Mouse (Mus musculus): ENCODE results near the gene Ldlrad1.

Gene Ldlrad1

DNA sequence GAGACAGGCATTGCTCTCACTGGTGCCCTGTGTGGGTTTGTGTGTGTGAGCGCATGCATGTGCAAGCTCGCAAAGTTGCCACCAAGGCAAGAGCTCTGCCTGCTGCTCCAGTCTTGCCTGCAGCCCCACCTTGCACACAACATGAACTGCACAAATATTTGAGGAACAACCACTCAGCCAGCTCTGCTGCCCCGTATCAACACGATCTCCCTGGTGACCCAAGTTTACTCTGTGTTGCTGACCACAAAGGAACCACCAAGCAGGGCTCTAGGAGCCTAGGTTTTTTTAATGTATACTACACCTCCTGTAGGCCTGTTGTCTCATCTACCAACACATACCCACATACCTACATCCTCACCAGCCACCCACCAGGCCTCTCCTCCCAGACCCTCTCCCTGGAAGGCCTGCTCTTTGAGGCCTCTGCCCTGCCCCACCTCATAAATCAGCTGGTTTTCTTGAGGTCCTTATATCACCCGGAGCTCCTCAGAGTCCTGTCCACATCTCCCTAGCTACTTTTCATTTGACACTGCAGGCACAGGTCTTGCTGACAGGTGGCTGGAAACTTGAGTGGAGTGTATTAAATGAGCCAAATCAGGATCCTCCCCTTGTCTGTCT, 1.6 kb downstream of the Ldlrad1 start:
- no peak for DNase-seq (ENCODE audit: extremely low read depth, low read depth, low spot score)

DNA sequence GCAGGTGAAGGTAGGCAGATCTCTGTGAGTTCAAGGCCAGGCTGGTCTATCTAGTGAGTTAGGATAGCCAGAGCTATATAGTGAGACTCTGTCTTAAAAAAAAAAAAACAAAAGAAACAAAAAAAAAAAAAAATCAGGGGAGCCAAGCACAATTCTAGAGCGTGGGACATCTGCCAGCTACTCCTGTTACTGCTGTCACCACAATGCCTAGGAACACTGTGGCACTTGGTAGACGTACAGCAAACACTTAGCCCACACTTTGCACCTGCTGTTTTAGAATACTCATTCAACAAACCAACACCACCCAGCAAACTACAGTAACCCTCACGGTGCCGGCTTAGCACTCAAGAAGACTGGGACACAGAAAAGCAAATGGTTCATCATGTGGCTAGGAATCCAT, 2.5 kb downstream of the Ldlrad1 start:
- DNase-seq (ENCODE audit: extremely low read depth, low read depth, low spot score) = no peak

DNA sequence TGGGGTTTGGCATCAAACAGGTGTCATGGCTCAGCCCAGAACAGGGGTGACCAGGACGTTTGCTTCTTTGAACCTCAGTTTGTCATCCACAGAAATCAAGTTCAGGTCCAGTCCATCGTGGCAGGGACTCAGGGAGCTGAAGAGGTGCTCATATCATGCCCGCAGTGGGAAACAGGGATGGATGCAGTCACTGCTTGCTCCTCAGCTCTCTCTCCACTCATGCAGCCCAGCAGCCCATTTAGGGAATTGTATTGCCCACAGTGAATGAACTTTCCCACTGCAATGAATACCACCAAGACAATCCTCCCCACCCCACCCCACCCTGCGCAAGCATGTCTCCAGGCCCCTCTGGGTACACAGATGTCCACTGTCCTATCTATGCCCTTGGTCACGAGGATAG, 3.0 kb downstream of the Ldlrad1 start:
- no peak for DNase-seq (ENCODE audit: extremely low read depth, low read depth, low spot score)

DNA sequence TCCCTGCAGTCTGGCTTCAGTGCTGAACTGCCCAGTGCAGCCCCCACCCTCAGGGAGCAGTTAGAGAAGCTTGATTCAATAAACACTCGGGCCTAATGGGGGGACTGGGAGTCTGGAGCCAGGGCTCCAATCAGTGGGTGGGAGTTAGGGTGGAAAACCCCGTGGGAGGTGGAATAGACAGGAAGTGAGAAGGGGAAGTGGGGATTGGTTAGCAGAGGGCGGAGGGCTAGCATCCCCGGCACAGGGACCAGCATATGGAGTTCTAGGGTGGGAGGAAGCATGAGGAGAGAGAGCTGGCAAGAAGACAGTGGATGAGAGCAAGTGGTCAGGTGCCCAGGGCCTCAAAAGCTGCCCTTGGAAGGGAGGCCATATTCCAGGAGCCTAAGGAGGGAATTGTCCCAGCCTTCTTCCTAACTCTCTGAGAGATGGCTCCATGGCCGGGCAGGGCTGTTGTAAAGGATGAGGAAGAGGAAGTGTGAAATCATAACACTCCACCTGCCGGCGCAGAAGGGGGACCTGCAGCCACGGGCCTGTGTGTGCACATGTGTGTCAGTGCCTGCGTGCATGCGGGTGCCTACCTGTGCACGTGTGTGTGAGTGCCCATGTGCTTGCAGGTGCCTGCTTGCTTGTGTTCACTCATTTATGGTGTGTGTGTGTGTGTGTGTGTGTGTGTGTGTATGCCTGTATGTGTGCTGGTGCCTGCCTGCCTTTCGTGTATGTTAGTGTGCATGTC, 4.5 kb downstream of the Ldlrad1 start:
- DNase-seq (ENCODE audit: extremely low read depth, low read depth, low spot score) = no peak

DNA sequence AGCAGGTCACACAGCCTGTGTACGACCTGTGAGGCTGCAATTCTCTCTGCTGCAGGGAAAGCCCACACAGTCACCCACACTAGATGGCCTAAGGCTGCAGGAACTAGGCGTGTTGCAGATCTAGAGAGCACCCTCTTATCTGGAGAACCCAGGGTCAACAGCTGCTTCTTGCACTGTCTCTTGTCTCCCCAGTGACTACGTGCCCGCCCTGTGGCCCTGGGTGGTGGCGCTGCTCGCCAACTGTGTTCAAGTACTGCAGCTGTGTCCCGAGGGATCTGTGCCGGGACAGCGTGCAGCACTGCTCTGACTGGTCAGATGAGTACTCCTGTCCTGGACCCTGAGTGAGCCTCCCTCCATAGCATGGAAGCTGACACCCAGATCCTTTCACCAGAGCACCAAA, 8.6 kb downstream of the Ldlrad1 start:
- no peak for DNase-seq (ENCODE audit: extremely low read depth, low read depth, low spot score)

DNA sequence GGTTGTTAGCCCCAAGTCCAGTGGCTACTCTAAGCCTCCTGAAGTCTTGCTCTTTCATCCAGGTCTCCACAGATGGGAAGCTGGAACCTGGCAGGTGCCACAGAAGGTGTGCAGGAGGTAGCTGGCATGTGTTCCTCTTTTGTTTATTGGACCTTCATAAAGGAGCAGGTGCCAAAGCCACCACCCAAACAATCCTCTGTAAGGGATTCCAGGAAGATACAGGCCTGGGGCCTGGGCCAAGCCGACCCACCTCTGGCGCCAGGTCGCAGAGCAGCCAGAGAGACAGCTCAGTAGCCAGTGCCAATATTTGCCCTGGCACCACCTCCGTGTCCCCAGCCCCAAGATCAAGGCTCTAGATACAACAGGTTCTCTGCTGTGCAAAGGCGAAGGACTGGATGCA, 12.5 kb downstream of the Ldlrad1 start:
- peak; percentile 16 for DNase-seq (ENCODE audit: extremely low read depth, low read depth, low spot score)

DNA sequence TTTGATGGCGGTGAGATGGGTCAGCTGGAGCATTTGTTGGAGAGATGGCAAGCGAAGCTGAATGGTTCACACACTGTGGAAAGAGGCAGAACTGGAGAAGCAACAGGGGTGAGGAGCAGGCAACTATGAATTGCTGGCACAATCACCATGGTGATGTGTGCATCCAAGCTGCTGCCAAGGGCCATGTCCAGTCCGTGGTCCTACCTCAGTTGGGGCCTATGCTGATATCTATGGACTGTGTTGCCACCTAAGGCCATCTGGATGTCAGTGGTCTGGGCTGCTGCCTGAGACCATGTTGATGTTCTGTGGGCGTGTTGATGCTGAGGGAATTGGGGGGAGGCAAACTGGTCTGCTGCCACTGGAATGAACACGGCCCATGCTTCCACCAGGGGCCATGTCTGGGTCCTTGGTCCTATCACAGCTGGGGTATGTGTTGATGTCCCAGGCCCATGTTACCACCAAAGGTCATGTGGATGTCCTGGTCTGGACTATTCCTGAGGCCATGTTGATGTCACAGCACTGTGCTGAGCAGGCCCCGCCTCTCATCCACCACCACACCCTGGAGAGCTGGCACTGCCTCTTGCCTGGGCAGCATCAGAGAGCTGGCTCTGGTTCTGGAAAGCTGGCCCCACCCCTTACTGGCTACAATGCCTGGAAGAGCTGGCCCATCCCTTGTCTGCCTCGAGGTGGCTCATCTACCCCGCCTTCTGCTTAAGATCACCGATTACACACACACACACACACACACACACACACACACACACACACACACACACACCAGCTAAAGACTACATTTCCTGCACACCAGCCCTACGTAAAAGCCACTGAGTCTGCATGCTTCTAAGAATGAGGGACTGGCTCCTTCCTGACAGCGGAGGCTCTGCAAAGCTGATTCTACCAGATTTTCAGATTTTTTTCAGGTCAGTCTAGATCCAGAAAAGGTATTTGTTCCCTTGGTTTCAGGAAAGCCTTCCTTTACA, 14.5 kb downstream of the Ldlrad1 start:
- peak; percentile 45 for DNase-seq (ENCODE audit: extremely low read depth, low read depth, low spot score)

DNA sequence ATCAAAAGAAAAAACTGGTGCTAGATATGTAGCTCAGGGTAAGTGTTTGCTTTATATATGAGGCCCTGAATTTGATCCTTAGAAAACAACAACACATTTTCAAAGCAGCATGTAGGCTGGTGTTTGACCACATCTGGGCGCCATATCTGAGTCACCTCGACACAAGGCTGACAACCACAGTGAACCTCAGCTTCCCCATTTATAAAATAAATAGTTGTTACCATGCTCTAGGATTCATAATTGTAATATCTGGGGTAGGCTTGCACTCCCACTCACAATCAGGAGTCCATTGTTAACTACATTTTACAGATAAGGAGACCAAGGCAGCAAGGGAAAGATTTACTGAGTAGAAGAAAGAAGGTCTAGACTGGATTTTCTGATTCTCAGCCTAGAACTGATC, 17.3 kb downstream of the Ldlrad1 start:
- DNase-seq (ENCODE audit: extremely low read depth, low read depth, low spot score) = no peak

DNA sequence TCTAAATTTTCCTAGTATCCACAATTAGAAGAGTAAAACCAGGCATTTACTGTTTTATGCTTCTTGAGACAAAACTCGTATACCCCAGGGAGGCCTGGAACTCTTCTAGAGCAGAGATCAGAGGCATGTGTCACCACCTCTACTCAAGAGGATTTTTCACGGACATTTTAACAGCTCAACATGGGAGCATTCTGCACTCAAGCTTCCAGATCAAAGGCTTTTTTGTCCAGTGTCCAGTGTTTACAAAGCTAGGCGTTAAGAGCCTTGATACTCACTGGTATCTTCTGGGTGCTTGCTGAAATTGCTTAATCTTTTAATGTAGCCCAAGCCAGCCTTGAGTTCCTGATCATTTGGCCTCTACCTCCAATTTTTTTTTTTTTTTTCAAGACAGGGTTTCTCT, 23.2 kb downstream of the Ldlrad1 start:
- DNase-seq (ENCODE audit: extremely low read depth, low read depth, low spot score) = no peak

DNA sequence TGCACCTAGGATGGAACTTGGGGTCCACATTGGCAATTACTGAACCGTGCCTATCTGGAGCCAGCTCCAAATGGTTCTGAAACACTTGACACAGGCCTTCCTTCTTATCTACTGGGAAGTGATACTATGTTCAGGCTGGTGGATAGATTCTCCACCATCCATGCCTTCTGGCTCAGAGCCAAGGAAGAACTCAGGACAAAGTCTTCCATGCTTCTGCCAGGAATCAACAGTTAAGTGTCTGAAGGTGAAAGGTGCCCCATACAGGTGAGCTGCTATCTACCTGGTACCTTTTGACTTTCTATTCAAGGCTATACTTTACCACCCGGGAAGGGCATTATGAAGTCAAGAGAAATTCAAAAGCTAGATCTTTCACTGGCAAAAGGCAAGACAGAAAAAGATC, 29.3 kb downstream of the Ldlrad1 start:
- no peak for DNase-seq (ENCODE audit: extremely low read depth, low read depth, low spot score)

DNA sequence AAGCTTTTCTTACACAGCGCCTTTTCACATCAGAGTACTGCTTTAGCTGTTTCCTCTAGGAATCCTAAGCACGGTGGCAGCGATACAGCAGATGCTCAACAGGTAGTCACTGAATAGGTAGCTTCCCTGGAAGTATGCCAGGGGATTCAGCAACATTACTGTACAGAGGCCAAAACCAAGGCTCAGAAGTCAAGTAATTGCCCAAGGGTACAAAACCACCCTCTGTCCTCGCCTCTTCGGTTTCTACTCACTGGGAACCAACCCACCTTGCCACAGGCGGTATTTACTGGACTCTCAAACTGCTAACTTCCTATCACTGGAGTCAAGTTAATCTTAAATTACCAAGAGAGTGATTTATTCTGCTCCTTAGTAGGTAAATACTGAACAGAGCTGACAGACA, 31.2 kb downstream of the Ldlrad1 start:
- peak; percentile 72 for DNase-seq (ENCODE audit: extremely low read depth, low read depth, low spot score)

DNA sequence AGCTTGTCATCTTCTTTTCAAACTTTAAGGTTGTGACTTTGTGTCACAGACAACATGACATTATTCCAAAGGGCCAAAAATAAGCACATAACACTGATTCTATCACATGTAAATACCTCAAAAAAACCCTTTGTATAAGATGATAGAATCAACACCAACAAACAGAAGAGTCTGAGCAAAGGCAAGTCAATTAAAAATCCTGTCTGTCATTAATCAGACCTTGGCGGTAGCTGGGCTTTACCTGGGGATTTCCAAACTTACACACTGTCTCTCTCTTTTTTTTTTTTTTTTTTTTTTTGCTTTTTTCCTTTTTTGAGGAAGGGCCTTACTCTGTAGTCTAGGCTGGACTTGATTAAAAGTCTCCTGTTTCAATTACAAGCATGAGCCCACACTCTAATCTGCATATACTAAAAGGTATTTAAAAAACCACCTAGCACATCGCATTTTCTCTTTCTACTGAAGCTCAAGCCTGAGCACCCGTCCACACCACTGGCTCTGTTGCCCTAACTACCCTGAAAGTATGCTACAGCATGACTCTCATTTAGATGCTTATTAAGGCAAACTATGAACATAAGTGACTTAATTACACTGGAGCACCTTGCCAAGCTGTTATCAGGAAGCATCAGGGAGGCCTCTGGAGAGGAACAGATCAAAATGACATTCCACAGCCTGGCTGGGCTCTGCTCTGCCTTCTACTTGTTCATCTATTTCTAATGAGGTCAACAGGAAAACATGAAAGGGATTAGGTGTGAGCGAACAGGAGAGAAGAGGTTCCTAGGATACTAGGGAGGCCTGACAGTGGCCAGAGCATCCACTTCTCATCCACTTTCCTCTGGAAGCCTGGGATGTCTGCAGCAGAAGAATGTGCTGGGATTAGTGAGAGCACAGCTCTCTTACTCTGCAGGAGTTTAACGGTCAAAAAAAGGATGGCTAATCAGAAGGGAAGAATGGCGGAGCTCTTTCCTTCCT, 34.7 kb downstream of the Ldlrad1 start:
- no peak for DNase-seq (ENCODE audit: extremely low read depth, low read depth, low spot score)

DNA sequence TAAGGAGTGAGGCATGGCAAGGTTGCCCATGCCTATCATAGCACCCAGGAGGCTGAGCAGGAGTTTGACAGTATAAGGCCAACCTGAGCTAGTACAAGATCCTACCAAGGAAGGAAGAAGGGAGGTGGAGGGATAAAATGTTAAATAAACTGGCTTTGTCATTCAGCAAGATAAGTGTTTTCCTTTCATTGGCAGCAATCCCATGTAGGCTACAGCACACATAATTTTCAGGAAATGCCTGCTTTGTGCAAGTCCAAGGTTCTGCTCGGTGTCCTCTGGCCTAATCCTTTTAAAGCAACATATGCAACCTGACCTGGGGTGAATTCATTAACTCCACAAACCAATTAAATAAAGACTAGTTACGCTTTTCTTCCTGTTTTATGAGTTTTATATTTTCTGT, 36.4 kb downstream of the Ldlrad1 start:
- DNase-seq (ENCODE audit: extremely low read depth, low read depth, low spot score) = no peak

DNA sequence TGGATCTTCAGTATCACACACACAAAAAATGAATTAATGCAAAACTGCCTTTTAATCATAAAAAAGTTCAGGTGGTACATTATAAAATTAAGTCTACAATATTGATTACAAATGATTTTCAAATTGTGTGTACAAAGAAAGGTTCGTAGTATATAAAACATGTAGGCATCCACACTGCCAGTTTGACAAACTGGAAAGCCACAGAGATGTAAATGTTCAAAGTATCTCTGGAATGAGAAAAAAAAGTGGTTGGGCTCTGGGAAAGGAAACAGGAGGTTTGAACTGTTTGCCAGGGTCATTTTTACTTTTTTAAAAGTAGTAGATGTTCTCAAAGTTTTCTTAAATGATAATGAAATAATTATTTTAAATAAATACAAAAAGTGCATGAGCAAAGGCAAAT, 37.1 kb downstream of the Ldlrad1 start:
- DNase-seq (ENCODE audit: extremely low read depth, low read depth, low spot score) = no peak

DNA sequence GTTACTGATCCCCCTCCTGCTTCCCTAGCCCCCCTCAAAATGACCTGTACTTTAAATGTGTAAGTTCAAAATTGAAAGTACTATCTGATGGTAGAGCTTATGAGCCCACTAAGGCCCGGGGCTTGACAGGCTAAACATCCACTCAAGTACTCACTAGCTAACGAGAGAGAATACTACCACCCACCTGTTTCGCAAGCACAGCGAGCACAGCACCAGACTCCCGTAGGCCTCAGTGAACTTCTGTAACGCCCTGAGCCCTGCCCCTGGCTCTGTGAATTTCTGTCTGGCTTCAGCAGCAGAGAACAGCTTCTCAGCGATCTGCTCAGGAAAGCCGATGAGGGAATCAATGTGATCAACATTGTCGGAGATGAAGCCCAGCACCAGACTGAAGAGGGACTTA, 38.1 kb downstream of the Ldlrad1 start:
- no peak for DNase-seq (ENCODE audit: extremely low read depth, low read depth, low spot score)

DNA sequence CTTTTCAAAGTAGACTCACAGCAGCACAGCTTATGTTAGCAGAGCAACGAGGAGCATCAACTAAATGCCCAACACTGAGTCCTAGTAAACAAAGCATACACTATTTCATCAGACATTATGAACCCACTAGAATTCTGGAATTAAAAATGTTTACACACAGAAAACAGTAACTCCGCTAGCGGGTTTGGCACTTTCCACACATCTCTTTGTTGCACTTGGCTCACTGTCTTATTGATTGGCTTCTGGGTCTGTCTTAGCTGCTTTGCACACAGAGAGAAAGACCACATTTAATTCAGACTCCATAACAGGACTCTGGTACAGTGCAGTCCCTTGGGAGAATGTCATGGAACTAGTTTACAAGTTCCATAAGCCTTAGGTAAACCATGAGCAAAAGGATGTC, 39.1 kb downstream of the Ldlrad1 start:
- no peak for DNase-seq (ENCODE audit: extremely low read depth, low read depth, low spot score)

DNA sequence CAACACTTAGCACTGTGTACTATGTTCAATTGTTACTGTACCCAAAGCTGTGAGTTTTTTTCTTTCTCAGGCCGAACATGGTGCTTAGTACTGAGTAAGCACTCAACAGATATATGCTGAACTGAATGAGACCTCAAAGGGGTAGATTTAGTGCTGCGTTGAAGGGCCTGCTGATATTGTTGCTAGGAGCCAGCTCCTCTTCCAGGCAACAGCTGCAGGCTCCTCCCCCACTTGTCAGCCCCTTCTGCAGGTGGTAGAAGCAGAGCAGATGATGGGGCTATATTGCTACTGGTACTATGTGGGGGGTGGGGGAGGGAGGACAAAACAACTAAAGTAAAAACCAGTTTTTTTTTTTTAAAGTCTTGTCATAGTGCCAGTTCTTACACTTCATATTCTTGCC, 40.5 kb downstream of the Ldlrad1 start:
- no peak for DNase-seq (ENCODE audit: extremely low read depth, low read depth, low spot score)

DNA sequence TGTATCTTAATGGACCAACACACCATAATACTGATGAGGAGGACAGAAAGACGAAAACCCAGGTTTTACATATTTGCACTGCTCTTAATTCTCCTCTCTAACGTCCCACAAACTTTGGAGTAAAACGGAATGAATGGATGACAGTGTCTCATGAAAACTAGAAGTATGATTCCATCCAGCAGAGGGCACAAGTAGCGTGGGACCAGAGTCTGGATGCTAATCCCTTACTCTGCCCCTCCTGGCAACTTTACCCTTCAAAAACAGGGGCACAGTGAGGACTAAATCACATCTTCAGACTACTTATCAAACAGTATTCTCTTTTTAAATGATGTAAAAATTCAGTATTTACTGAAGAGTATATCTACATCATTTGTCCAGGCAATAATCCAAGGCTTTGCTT, 41.5 kb downstream of the Ldlrad1 start:
- no peak for DNase-seq (ENCODE audit: extremely low read depth, low read depth, low spot score)

DNA sequence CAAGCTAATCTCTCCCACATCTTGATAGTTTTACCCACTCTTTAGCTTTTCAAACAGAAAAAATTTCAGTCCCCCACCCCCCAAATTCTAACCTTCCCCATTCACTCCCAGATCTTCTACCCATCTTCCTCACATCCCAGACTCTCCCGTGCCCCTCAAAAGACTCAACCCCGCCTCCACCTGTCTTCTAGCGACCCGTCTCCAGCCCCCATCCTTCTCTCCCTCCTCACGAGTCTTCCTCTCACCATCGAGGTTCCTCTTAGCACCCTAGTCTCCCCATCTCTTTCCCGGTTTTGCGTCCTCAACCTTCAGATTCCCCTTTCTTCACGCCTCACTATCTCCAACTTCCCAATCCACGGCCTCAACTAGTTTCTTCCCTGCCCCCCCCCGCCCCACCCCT, 43.5 kb downstream of the Ldlrad1 start:
- no peak for DNase-seq (ENCODE audit: extremely low read depth, low read depth, low spot score)
